Mouse (Mus musculus) gastrocnemius, adult 8-10 months (tissue): ENCODE measurements around the gene Ass1. TPM values are rescaled to one million over a fixed set of nuclear protein-coding genes. Genes with fewer than 3 reads are reported as not detected.
A peak's percentile ranks its signal among the peaks of the same experiment; 100 is the strongest.

ENCODE experiments used
- DNase-seq, 2 experiments: peaks; one replicate each; pipeline ENCODE4 v3.0.0; 2022; ENCODE audit warnings: low spot score in 2 of 2
- total RNA-seq, 4 experiments: library from RNA; stranded (reverse); gene quantifications; 2 replicates each; pipeline ENCODE4 v1.2.4; 2022

Ass1 gene
- total RNA-seq, 4 experiments from 2014 or later = 2.4 to 4.4 (median 3.3) TPM

- DNase-seq = peak in 1 of 2 experiments; percentile 39
These were observed 14.2 kb downstream of the Ass1 start for GRCm38 (mm10) chr2:31484187-31484586.

DNA sequence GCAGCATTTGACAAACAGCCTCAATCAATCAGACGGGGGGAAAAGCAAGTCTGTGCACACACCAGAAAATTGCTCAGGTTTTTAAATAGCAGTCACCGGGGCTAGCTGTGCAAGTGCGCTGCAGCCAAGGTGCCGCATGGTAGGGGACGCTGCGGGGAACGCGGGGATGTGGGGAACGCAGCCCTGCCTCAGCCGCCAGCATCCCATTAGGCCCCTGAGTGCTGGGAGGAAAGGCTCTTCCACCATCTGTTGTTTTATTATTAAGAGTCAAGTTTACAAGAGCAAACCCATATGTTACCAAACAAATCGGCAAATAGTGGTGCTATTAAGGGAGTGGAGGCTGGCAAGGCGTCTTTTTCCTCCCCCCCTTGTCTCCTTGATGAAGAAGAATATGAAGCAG lies 19.2 kb downstream of the Ass1 start:
- DNase-seq = no peak

GRCm38 (mm10) chr2:31490556-31490955 lies 20.5 kb downstream of the Ass1 start:
- no peak for DNase-seq

- no peak for DNase-seq
These were observed 22.3 kb downstream of the Ass1 start for GRCm38 (mm10) chr2:31492308-31492707.

DNA sequence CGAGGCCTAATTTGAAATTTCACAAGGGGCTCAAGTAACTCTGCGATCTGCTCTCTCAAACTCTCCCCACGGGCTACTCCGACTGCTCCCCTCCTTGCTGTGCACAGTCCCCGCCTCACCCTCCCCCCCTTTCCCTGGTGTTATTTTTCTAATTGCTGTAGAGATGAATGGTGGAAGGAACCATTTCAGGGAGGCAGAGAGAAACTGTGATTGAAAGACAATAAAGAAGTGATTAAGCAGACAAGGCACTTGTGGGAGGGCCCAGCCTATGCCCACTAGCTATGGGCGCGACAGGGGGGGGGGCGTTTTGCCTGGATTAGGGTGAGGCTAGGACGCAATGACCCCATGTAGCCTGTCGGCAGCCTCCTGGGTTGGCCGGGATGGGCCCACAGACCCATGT lies 23.2 kb downstream of the Ass1 start:
- no peak for DNase-seq

DNA sequence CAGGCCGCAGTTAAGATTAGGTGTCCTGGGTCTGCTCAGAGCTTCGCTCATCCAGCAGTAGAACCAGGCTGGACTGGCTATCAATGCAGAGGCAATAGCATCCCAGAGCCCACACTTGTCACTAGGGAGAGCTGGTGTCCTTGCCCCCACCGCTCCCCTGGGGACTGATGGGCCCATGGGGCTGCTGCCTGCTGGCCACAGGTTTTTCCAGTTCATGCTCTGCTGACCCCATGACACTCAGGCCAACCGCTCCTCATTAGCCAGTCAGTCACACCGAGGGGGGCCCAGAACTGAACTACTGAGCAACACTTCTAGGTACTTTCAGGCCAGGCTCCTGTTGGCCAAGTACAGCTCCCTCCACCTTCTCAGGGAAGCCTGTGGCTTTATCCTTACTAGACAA lies 24.3 kb downstream of the Ass1 start:
- no peak for DNase-seq

DNA sequence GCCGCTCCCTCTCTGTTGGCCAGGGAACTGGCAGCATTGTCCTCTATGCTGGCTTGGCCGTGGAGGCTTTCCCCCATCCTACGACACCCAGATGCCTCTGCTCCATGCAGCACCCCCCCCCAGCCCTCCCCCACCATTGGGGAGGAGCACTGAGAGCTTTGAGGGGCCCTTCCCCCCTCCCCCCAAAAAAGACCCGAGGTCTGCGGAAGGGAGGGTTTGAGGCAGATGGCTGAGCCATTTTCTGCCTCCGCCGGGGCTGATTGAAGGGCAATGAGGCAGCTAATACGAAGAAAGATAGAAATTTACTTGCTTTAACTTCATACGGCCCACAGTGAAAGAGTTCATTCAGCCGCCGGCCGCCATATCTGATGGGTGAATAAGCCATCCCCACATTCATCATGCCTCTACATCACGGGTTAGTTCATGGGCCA lies 25.1 kb downstream of the Ass1 start:
- DNase-seq = no peak

DNA sequence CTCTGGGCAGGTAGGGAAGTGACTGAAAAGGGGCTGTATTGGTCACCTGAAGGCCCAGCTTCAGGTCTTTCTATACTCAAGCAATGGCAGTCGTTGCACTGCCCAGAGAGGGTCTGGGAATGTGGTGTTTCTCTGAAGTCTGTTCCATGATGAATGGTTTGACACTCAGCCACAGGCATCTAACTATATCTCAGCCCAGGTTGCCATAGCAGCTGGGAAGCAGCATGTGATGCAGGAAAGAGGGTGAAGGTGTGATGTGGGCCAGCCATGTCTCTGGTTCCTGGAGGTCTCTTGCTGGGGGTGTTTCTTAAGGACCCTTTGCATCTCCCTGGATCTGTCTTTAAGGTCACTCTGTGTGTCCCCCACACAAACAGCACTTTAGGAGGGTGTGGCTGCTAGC lies 26.1 kb downstream of the Ass1 start:
- no peak for DNase-seq

DNA sequence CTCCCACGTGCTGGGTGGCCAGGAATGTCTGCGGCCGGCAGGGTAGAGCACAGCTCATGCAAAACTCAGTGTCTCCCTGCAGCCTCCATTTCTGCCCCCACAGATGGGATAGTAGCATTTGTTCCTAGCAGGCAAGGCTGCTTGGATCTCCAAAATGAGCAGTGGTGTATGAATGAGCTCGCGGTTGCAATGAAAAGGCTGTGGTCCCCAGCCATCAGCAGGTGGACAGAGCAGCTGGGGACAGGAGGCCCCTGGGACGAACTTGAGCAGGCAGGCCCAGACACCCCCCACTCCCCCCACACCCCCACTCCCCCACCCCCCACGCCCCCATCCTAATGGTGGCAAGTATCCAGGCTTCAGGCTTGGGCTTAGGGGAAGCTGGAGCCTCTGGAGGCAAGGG lies 27.1 kb downstream of the Ass1 start:
- no peak for DNase-seq

- DNase-seq = no peak
These were observed 27.6 kb downstream of the Ass1 start for GRCm38 (mm10) chr2:31497635-31498034.

DNA sequence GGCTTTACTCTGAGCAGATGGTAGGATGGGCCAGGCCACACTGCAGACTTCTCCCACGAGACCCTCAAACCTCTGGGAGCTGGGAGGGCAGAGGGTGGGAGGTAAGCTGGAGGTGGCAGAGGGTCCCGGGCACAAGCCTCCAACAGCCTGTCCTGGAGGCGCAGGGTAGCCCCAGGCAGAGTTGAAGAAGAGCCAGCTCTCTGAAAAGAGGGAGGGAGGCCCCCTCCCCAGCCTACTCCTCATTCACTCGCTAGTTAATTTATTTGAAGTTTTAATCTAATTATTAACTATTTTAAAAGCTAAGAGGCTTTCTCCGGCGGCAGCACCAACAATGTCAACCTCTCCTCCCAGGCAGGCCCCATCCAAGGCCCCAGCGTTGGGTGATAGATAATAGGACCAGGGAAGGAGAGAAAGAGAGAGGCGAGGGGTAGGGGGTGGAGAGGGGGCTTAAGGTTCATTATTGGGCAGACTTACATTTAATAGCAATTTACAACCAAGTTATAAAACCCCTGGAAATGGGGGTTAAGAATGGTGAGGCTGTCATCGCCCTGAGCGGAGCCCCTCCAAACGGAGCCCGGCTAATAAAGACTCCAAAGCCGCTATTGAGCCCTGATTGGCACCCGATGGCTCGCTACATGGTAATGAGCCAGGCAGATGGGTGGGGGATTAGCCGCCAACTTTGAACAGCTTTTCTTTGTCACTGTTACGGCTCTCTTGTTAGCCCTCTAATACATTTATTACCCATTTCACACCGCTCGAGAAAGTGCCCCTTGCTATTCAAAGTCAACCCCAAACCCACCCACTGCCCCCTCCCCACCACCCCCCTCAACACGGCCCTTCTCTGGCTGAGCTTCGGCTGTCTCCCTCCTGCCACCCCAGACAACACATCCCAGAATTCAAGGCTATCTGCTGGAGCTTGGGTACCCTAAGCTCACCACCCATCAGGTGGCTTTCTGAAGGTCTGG lies 29.6 kb downstream of the Ass1 start:
- DNase-seq = no peak

- DNase-seq = no peak
These were observed 30.5 kb downstream of the Ass1 start for GRCm38 (mm10) chr2:31500292-31501204.

DNA sequence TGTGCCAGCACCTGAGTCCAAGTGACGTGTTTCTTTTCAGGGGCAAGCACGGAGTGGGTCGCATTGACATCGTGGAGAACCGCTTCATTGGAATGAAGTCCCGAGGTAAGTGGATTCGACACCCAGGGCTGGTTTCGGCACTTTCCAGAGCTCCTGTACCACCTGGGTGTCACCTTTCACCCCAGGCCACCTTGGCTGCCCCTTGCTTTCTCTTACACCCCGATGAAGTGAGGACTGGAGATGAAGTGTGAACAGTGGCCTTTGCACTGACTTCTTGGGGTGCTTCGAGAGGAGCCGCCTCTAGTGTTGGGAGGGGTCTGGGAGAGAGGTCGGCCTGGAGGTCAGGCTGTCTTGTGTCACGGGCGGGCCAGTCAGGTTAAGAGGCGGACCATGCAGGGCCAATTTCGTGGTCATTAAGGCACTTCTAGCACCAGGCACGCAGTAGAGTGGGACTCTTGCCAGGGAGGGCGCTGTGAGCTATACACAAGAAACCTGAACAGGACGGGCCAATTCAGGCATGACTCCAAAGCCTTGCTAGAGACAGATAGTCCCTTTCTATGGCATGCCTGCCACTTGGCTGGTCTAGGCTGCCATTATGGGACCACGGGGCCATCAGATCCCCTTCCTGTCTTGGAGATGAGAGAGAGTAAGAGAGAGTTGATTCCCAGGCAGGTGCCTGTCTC lies 31.6 kb downstream of the Ass1 start:
- DNase-seq = no peak

DNA sequence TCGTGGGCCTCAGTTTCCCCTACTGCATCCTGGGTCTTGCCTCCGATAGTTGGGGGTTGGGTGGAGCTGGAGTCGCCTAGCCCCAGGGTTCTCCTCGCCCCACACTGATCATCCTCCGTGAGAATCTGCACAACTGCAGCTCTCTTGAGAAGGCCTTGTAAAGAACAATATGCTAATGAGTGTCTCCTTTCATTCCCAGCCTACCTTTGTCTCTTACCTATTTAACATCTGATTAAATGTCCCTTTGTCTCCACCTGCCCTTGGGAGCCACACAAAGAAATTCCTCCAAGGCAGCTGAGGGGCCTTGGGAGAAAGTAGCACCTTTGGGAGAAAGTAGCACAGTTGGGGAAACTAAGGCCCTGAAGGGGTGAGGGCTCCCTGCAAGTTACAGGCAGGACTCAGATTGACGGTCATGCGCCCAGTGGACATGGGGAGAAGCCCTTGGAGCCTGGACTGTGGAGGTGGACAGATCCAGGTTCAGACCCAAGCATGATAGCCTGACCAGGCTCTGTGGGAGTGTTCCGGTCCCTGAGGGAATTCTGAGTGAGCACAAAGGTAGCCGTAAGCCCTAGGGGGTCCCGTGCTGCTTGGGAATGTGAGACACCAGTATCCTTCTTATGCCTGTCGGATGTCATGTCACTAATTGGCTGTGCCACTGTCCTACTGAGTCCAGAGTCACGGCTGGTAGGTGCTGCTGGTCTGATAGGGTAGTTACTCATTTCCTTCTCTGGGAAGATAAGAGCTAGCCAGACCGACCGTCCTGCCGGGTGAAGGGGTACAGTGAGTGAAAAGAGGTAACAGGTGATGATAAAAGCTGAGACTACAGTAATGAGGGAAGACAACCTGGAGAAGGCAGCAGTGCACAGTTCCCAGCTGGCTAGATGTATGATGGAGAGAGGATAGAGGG lies 32.9 kb downstream of the Ass1 start:
- DNase-seq = no peak

DNA sequence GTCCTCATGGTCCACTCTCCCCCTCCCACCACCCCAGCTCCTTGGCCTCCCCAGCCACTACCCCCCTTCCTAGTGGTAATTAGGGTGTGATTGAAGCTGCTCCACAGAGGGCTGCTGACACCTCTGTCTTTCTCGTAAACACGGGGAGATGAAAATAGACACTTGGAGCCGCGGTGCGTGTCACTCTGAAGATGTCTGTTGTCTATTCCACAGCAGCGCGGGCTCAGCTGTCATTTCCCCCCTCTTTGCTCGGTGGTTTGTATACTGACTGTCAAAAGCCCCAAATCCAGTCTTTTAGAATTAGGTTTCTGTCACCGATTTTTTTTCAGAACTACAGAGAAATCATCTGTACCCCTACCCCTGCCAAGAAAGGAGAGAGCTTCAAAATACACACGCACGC lies 35.5 kb downstream of the Ass1 start:
- no peak for DNase-seq

DNA sequence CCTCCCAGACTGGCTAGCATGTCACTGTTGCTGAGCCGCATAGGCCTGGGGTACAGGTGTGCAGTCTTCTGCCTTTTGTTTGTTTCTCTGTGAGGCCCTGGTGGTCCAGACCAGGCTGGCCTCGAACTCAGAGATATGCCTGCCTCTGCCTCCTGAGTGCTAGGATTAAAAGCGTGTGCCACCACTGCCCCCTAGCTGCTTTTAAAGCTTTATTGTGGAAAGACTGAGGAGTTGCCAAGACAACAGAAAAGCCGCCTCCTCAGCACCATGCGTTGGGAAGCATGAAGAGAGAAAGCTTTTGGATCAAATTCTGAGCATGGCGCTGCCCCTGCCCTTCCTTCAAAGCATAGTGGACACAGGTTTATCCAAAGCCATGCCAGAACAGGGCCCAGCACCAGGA lies 38.8 kb downstream of the Ass1 start:
- no peak for DNase-seq

DNA sequence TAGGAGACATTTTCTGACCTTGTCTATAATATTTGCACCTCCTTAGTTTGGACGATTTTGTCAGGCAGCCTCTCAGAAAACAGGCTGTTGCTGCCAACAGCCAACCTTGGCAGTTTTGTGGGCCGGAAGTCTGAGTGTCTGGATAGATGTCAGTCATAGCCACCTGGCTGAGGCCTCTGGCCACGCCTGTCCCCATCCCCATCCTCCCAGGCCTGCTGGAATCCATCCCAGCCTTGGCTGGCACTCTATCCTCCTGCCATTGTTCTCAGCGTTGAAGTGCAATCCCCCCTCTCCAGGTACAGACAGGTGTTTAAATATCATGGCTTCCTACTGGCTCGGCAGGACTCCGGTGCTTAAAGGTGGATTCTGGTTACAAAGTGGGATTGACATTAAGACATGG lies 41.3 kb downstream of the Ass1 start:
- DNase-seq = no peak

- DNase-seq = no peak
These were observed 46.5 kb downstream of the Ass1 start for GRCm38 (mm10) chr2:31516557-31516956.

GRCm38 (mm10) chr2:31521800-31522335 lies 51.9 kb downstream of the Ass1 start:
- DNase-seq = no peak

DNA sequence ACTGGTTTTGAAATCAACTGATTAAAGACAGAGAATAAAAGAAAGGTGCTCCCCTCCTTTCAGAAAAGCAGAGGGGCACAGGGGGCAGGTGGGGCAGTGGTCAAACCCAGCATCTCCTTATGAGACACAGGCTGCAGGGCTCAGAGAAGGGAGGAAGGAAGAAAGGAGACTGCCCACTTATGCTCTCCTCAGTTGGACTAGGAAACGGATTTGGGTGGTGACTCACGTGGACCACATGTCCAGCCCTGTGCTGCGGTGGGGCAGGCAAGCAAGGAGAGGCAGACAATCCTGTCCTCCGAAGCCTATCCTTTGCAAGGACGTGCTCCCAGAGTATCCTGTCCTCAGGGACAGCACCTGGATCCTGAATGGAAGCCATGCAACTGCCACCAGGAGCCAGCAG lies 54.6 kb downstream of the Ass1 start:
- no peak for DNase-seq
